Mouse (Mus musculus) heart, embryonic 11.5 days (tissue): ENCODE measurements around the gene Adarb1. TPM values are rescaled to one million over a fixed set of nuclear protein-coding genes. Genes with fewer than 3 reads are reported as not detected.

Source experiments
- ATAC-seq: fragments of 200-750 bp; cut with Nextera tagmentation; replicated peaks from 2 replicates; pipeline ENCODE4 v1.8.0; 2017; ENCODE audit warnings: moderate library complexity; ENCODE audit not compliant: insufficient number of reproducible peaks, low FRiP score, low TSS enrichment
- H3K27ac ChIP-seq: fragments of 300-500 bp; sonication (generic); 2 replicates; pipeline ENCODE4 v1.5.1; 2014; ENCODE audit warnings: mild to moderate bottlenecking, low read depth, low read length
- H3K27me3 ChIP-seq: fragments of 300-500 bp; sonication (generic); 2 replicates; pipeline ENCODE4 v1.6.1; 2014; ENCODE audit warnings: mild to moderate bottlenecking, low read length, mixed read lengths; ENCODE audit not compliant: control insufficient read depth, insufficient read depth
- H3K36me3 ChIP-seq: fragments of 300-500 bp; sonication (generic); 2 replicates; pipeline ENCODE4 v1.6.1; 2014; ENCODE audit warnings: mild to moderate bottlenecking, low read length, moderate library complexity, mixed read lengths; ENCODE audit not compliant: control insufficient read depth, insufficient read depth
- H3K4me1 ChIP-seq: fragments of 300-500 bp; sonication (generic); 2 replicates; pipeline ENCODE4 v1.6.1; 2014; ENCODE audit warnings: low read length; ENCODE audit not compliant: control insufficient read depth, insufficient read depth
- H3K4me2 ChIP-seq: fragments of 300-500 bp; sonication (generic); 2 replicates; pipeline ENCODE4 v1.6.1; 2014; ENCODE audit warnings: mild to moderate bottlenecking, moderate library complexity
- H3K4me3 ChIP-seq: fragments of 300-500 bp; sonication (generic); 2 replicates; pipeline ENCODE4 v1.5.1; 2014; ENCODE audit warnings: low read depth, low read length
- H3K9ac ChIP-seq: fragments of 300-500 bp; sonication (generic); 2 replicates; pipeline ENCODE4 v1.6.1; 2014; ENCODE audit warnings: mild to moderate bottlenecking, low read depth, low read length, moderate library complexity
- H3K9me3 ChIP-seq: fragments of 300-500 bp; sonication (generic); replicated peaks from 2 replicates; pipeline ENCODE4 v1.6.1; 2016; ENCODE audit warnings: low read length; ENCODE audit not compliant: control insufficient read depth
- WGBS: fragments of 180-500 bp; shearing (Covaris S2); extraction: QIAGEN DNeasy Blood & Tissue Kit; methylation state at CpG from one replicate; pipeline ENCODE4 v1.1.7; 2014; ENCODE audit not compliant: insufficient replicate concordance; 5-methylcytosine and 5-hydroxymethylcytosine counted together
- polyA plus RNA-seq: library from polyadenylated mRNA; unstranded; fragments of >200 nt; fragmentation: Nextera tagmentation; extraction: Ambion mirVana; gene quantifications from 2 replicates; pipeline ENCODE4 v1.2.1, GENCODE M21; 2014

The Adarb1 gene
- polyA plus RNA-seq, 1 experiment from 2014 or later: 8.8 TPM

GRCm38 (mm10) chr10:77273798-77274197 is 144.3 kb downstream of the Adarb1 start:
- Histone ChIP-seq H3K4me1 (no peaks in the 10 kb centered on the region), H3K4me3 (no peak overlapping the region), H3K36me3 (peaks cover 12% of the 10 kb centered on the region), H3K4me2 (no peak overlapping the region), H3K27me3 (no peaks in the 10 kb centered on the region), H3K9ac (no peak overlapping the region), H3K9me3 (no peaks in the 10 kb centered on the region), H3K27ac (no peak overlapping the region)
- no peak for ATAC-seq

- no peak for ATAC-seq
- Histone ChIP-seq H3K4me3 (no peak overlapping the region), H3K36me3 (peaks cover 15% of the 10 kb centered on the region), H3K4me1 (no peaks in the 10 kb centered on the region), H3K9me3 (no peaks in the 10 kb centered on the region), H3K27me3 (no peaks in the 10 kb centered on the region), H3K27ac (no peak overlapping the region), H3K4me2 (no peak overlapping the region), H3K9ac (no peak overlapping the region)
- WGBS: 64% methylated on average over 11 of the region's 11 CpGs
Observed at GRCm38 (mm10) chr10:77272980-77273730, 144.9 kb downstream of the Adarb1 start.

- H3K27ac ChIP-seq: no peak overlapping the region
- no peaks in the 10 kb centered on the region for H3K27me3 ChIP-seq
- ATAC-seq: no peak
- H3K4me2 ChIP-seq: no peak overlapping the region
- H3K36me3 ChIP-seq: peaks cover 41% of the 10 kb centered on the region
- H3K4me1 ChIP-seq: no peaks in the 10 kb centered on the region
- H3K9ac ChIP-seq: no peak overlapping the region
- no peak overlapping the region for H3K4me3 ChIP-seq
- 75% methylated on average over 7 of the region's 7 CpGs for WGBS
- no peaks in the 10 kb centered on the region for H3K9me3 ChIP-seq
Observed at GRCm38 (mm10) chr10:77269129-77269528, 148.9 kb downstream of the Adarb1 start.

- H3K4me2 ChIP-seq: no peak overlapping the region
- no peaks in the 10 kb centered on the region for H3K4me1 ChIP-seq
- peaks cover 57% of the 10 kb centered on the region for H3K36me3 ChIP-seq
- H3K9ac ChIP-seq: no peak overlapping the region
- H3K9me3 ChIP-seq: no peaks in the 10 kb centered on the region
- 87% methylated on average over 14 of the region's 14 CpGs for WGBS
- H3K4me3 ChIP-seq: no peak overlapping the region
- H3K27me3 ChIP-seq: no peaks in the 10 kb centered on the region
- no peak for ATAC-seq
- no peak overlapping the region for H3K27ac ChIP-seq
Observed at GRCm38 (mm10) chr10:77267027-77267426, 151.0 kb downstream of the Adarb1 start.

- no peak for ATAC-seq
- H3K4me2 ChIP-seq: no peak overlapping the region
Observed at GRCm38 (mm10) chr10:77266281-77266680, 151.8 kb downstream of the Adarb1 start.

GRCm38 (mm10) chr10:77260166-77260875 is 157.7 kb downstream of the Adarb1 start:
- 84% methylated on average over 17 of the region's 17 CpGs for WGBS
- H3K9ac ChIP-seq: peak overlapping the region; percentile 11; the same call in 1 of the 2 replicates

More at GRCm38 (mm10) chr10:77266281-77266680, 151.8 kb downstream of the Adarb1 start:
- H3K9ac ChIP-seq: no peak overlapping the region
- no peaks in the 10 kb centered on the region for H3K27me3 ChIP-seq
- no peaks in the 10 kb centered on the region for H3K4me1 ChIP-seq
- H3K36me3 ChIP-seq: peaks cover 61% of the 10 kb centered on the region
- H3K4me3 ChIP-seq: no peak overlapping the region
- H3K27ac ChIP-seq: no peak overlapping the region
- no peaks in the 10 kb centered on the region for H3K9me3 ChIP-seq
- WGBS: 76% methylated on average over 8 of the region's 8 CpGs

GRCm38 (mm10) chr10:77258704-77259621 is 159.1 kb downstream of the Adarb1 start, which contains the start of gene Pofut2:
Gene Pofut2 (plus strand): TSS chr10:77259218.
- Histone ChIP-seq H3K4me2 (peak within 1 kb of the TSS; percentile 77), H3K4me3 (peak within 1 kb of the TSS; percentile 95), H3K27ac (peak within 1 kb of the TSS; percentile 92), H3K27me3 (no peaks in the 10 kb centered on the region), H3K4me1 (peaks cover 13% of the 10 kb centered on the region; the same call in 1 of the 2 replicates), H3K9ac (peak within 1 kb of the TSS; percentile 94), H3K36me3 (peaks cover 19% of the 10 kb centered on the region; the same call in 1 of the 2 replicates), H3K9me3 (no peaks in the 10 kb centered on the region)
- under 1% methylated on average over 81 of the region's 81 CpGs for WGBS
- ATAC-seq: peak; percentile 96

More at GRCm38 (mm10) chr10:77260166-77260875, 157.7 kb downstream of the Adarb1 start:
- H3K4me2 ChIP-seq: peak overlapping the region; percentile 77
- H3K36me3 ChIP-seq: peaks cover 30% of the 10 kb centered on the region; the same call in 1 of the 2 replicates
- no peaks in the 10 kb centered on the region for H3K9me3 ChIP-seq
- no peak for ATAC-seq
- H3K4me3 ChIP-seq: peak overlapping the region; percentile 95
- H3K27me3 ChIP-seq: no peaks in the 10 kb centered on the region
- H3K4me1 ChIP-seq: peaks cover 13% of the 10 kb centered on the region; the same call in 1 of the 2 replicates
- H3K27ac ChIP-seq: no peak overlapping the region

GRCm38 (mm10) chr10:77258041-77258590 is 160.0 kb downstream of the Adarb1 start:
- peaks cover 13% of the 10 kb centered on the region; the same call in 1 of the 2 replicates for H3K36me3 ChIP-seq
- ATAC-seq: no peak
- H3K27me3 ChIP-seq: no peaks in the 10 kb centered on the region
- peak overlapping the region; percentile 94; the same call in 1 of the 2 replicates for H3K9ac ChIP-seq
- H3K4me3 ChIP-seq: peak overlapping the region; percentile 95
- H3K4me2 ChIP-seq: peak overlapping the region; percentile 77
- peaks cover 13% of the 10 kb centered on the region; the same call in 1 of the 2 replicates for H3K4me1 ChIP-seq
- H3K9me3 ChIP-seq: no peaks in the 10 kb centered on the region
- WGBS: 49% methylated on average over 4 of the region's 4 CpGs
- no peak overlapping the region for H3K27ac ChIP-seq
